Mouse (Mus musculus): ENCODE measurements at regions not wholly inside any gene's neighbourhood (a gene's known extent, or its start where the extent isn't known, plus 50 kb on each side); places are given as distances from the start of the nearest gene placed in this dataset.

GRCm38 (mm10) chr12:12147088-12147687, 114.8 kb upstream of the Fam49a start:
- in situ Hi-C loops (cut with MboI, MseI), result loop anchor here (10.0 to 25.0 kb wide), 2 partner anchors 802 to 935 kb away; partner anchors contain the start of gene Msgn1

GRCm38 (mm10) chr12:12147847-12148246, 114.1 kb upstream of the Fam49a start:
- in situ Hi-C loops (cut with MboI, MseI), result loop anchor here (10.0 to 25.0 kb wide), 2 partner anchors 803 to 936 kb away; partner anchors contain the start of gene Msgn1

- in situ Hi-C loops (cut with MboI, MseI), result loop anchor here (10.0 to 25.0 kb wide), 2 partner anchors 804 to 937 kb away; partner anchors contain the start of gene Msgn1
Observed at GRCm38 (mm10) chr12:12148659-12149399, 113.1 kb upstream of the Fam49a start.

GRCm38 (mm10) chr12:12164411-12164810, 97.5 kb upstream of the Fam49a start:
- in situ Hi-C loops (cut with MboI, MseI), result no loop called here

- in situ Hi-C loops (cut with MboI, MseI), result loop anchor here (5.0 kb wide), 1 partner anchor 147 kb away; no protein-coding TSS in a partner anchor
Observed at GRCm38 (mm10) chr12:12170581-12170980, 91.4 kb upstream of the Fam49a start.

- in situ Hi-C loops (cut with MboI, MseI), result loop anchor here (5.0 kb wide), 1 partner anchor 145 kb away; no protein-coding TSS in a partner anchor
Observed at GRCm38 (mm10) chr12:12172087-12172823, 89.7 kb upstream of the Fam49a start.

- in situ Hi-C loops (cut with MboI, MseI), result loop anchor here (25.0 kb wide), 1 partner anchor 786 kb away; no protein-coding TSS in a partner anchor
Observed at GRCm38 (mm10) chr12:12176331-12177263, 85.3 kb upstream of the Fam49a start.

GRCm38 (mm10) chr12:12177264-12178043, 84.5 kb upstream of the Fam49a start:
- in situ Hi-C loops (cut with MboI, MseI), result loop anchor here (25.0 kb wide), 1 partner anchor 785 kb away; no protein-coding TSS in a partner anchor

GRCm38 (mm10) chr12:12178391-12178790, 83.5 kb upstream of the Fam49a start:
- in situ Hi-C loops (cut with MboI, MseI), result loop anchor here (25.0 kb wide), 1 partner anchor 784 kb away; no protein-coding TSS in a partner anchor

GRCm38 (mm10) chr12:12179292-12179865, 82.6 kb upstream of the Fam49a start:
- in situ Hi-C loops (cut with MboI, MseI), result loop anchor here (25.0 kb wide), 1 partner anchor 783 kb away; no protein-coding TSS in a partner anchor

GRCm38 (mm10) chr12:12180986-12181385, 81.0 kb upstream of the Fam49a start:
- in situ Hi-C loops (cut with MboI, MseI), result loop anchor here (25.0 kb wide), 1 partner anchor 781 kb away; no protein-coding TSS in a partner anchor

- in situ Hi-C loops (cut with MboI, MseI), result loop anchor here (25.0 kb wide), 1 partner anchor 781 kb away; no protein-coding TSS in a partner anchor
Observed at GRCm38 (mm10) chr12:12181686-12182085, 80.3 kb upstream of the Fam49a start.

- in situ Hi-C loops (cut with MboI, MseI), result loop anchor here (25.0 kb wide), 1 partner anchor 776 kb away; no protein-coding TSS in a partner anchor
Observed at GRCm38 (mm10) chr12:12186353-12186752, 75.6 kb upstream of the Fam49a start.

- in situ Hi-C loops (cut with MboI, MseI), result loop anchor here (25.0 kb wide), 1 partner anchor 767 kb away; no protein-coding TSS in a partner anchor
Observed at GRCm38 (mm10) chr12:12195066-12195465, 66.9 kb upstream of the Fam49a start.

- in situ Hi-C loops (cut with MboI, MseI), result loop anchor here (25.0 kb wide), 1 partner anchor 766 kb away; no protein-coding TSS in a partner anchor
Observed at GRCm38 (mm10) chr12:12196627-12197026, 65.3 kb upstream of the Fam49a start.

GRCm38 (mm10) chr12:12208216-12208615, 53.7 kb upstream of the Fam49a start:
- in situ Hi-C loops (cut with MboI, MseI), result no loop called here

Data from regulatory T cell (primary cell).